Comparison of ENCODE assay signal across 12 mouse cellular contexts in the genomic region with DNA sequence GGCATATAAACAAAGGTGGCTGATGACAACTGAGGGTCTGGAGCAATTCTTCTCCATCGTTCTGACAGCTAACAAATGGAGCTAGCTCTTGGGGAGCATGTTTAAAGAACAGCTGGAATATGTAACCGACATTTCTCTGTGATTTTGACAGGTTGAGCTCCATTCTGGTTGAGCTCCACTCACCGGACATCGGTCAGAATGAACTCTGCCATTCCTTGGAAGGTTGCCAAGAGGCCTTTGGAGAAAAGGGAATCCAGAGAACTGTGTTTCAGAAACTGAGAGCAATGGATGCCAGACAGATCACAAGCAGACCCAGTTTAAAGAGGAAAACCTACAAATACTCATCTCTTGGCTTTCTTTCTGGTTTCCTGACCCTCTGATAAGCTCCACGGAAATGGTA. TPM values are rescaled to one million over a fixed set of nuclear protein-coding genes. Genes with fewer than 3 reads are reported as not detected.
DNase-seq lines count a peak whose midpoint lies in the region; ATAC-seq and TF ChIP-seq lines count a peak whose summit lies in the region.
"Had no signal": no experiment of that assay in that cellular context is flagged by ENCODE, and none has a peak within 500 bp of the region (broad histone marks: within the 10 kb centered on the region; RNA-seq: fewer than 3 reads in every experiment).

No protein-coding gene starts in this region.

- TF ChIP-seq POLR2A in lung, adult 2 months (IDR thresholded peaks at IDR 0.05; ENCODE audit: borderline replicate concordance, extremely low read depth, low read depth, low read length): no peak

- TF ChIP-seq CTCF in lung, embryonic 14.5 days (IDR thresholded peaks at IDR 0.05; ENCODE audit: low read depth): no peak
- TF ChIP-seq CTCF in lung, adult 2 months (IDR thresholded peaks at IDR 0.05; ENCODE audit: insufficient read depth, low read length): no peak
- no peak for TF ChIP-seq CTCF in stomach, postnatal 0 days (IDR thresholded peaks at IDR 0.05; ENCODE audit: low read depth)

- H3K27ac ChIP-seq in lung, embryonic 14.5 days (ENCODE audit: low read depth): no peak overlapping the region
- H3K27ac ChIP-seq in stomach, postnatal 0 days (replicated peaks): no peak overlapping the region
- H3K27ac ChIP-seq: forebrain, embryonic 13.5 days; midbrain, embryonic 12.5 days had no signal

- no peak overlapping the region for H3K4me3 ChIP-seq in lung, embryonic 14.5 days (ENCODE audit: low read depth, low read length)
- no peak overlapping the region for H3K4me3 ChIP-seq in lung, adult 2 months (replicated peaks; ENCODE audit: extremely low read depth, low read depth, low read length)
- no peak overlapping the region for H3K4me3 ChIP-seq in stomach, postnatal 0 days (ENCODE audit: low read depth, low read length)
- H3K4me3 ChIP-seq: forebrain, embryonic 13.5 days; midbrain, embryonic 12.5 days had no signal

- WGBS in lung, embryonic 14.5 days: 32% methylated on average over 5 of the region's 5 CpGs
- 54% methylated on average over 5 of the region's 5 CpGs for WGBS in lung, adult 2 months
- WGBS in stomach, postnatal 0 days: 43% methylated on average over 5 of the region's 5 CpGs

- DNase-seq in adrenal gland, adult (ENCODE audit: inconsistent age in 2 of 2, low spot score in 1 of 2): peak; percentile 3 to 35
- DNase-seq in adrenal gland, adult 8-10 months: no peak
- DNase-seq in lung, embryonic 14.5 days: peak; percentile 85
- DNase-seq in lung, adult 2 months: no peak
- peak; percentile 45 to 56 for DNase-seq in kidney, adult 8-10 months
- peak; percentile 9 to 21 for DNase-seq in lung, postnatal 4 days
- DNase-seq in stomach, postnatal 0 days (ENCODE audit: low spot score): no peak
- DNase-seq in frontal cortex, postnatal 14 days (ENCODE audit: low spot score in 2 of 2): no peak
- DNase-seq: thymus, postnatal 36 days had no signal

- no peaks in the 10 kb centered on the region for H3K4me1 ChIP-seq in lung, embryonic 14.5 days (ENCODE audit: insufficient read depth)
- no peaks in the 10 kb centered on the region for H3K4me1 ChIP-seq in lung, adult 2 months (ENCODE audit: control insufficient read depth, insufficient read depth, low read length)
- no peaks in the 10 kb centered on the region for H3K4me1 ChIP-seq in stomach, postnatal 0 days (replicated peaks; ENCODE audit: control insufficient read depth, insufficient read depth)
- H3K4me1 ChIP-seq: forebrain, embryonic 13.5 days; midbrain, embryonic 12.5 days had no signal

- no peaks in the 10 kb centered on the region for H3K27me3 ChIP-seq in lung, embryonic 14.5 days (ENCODE audit: insufficient read depth, low read length)
- H3K27me3 ChIP-seq in stomach, postnatal 0 days (ENCODE audit: control insufficient read depth, insufficient read depth, low read length): no peaks in the 10 kb centered on the region

- no peak overlapping the region for H3K4me2 ChIP-seq in lung, embryonic 14.5 days
- no peak overlapping the region for H3K4me2 ChIP-seq in stomach, postnatal 0 days (replicated peaks; ENCODE audit: low read depth)
- H3K4me2 ChIP-seq: forebrain, embryonic 13.5 days; midbrain, embryonic 12.5 days had no signal

- H3K9ac ChIP-seq in lung, embryonic 14.5 days: no peak overlapping the region
- no peak overlapping the region for H3K9ac ChIP-seq in stomach, postnatal 0 days (ENCODE audit: low read length)
- H3K9ac ChIP-seq: forebrain, embryonic 13.5 days; midbrain, embryonic 12.5 days had no signal

- ATAC-seq in lung, embryonic 14.5 days (ENCODE audit: insufficient read depth): peak; percentile 49; the same call in 1 of the 2 replicates
- ATAC-seq in stomach, postnatal 0 days (ENCODE audit: low FRiP score, low TSS enrichment): no peak
- ATAC-seq: forebrain, embryonic 13.5 days had no signal

- no peaks in the 10 kb centered on the region for H3K36me3 ChIP-seq in lung, embryonic 14.5 days (ENCODE audit: insufficient read depth)
- no peaks in the 10 kb centered on the region for H3K36me3 ChIP-seq in stomach, postnatal 0 days (ENCODE audit: control insufficient read depth, insufficient read depth, low read length)
- H3K36me3 ChIP-seq: G1E; midbrain, embryonic 12.5 days had no signal

- H3K9me3 ChIP-seq in lung, embryonic 14.5 days (ENCODE audit: low read depth, low read length): no peaks in the 10 kb centered on the region
- H3K9me3 ChIP-seq in stomach, postnatal 0 days (ENCODE audit: control insufficient read depth, low read length): no peaks in the 10 kb centered on the region
- H3K9me3 ChIP-seq: forebrain, embryonic 13.5 days; G1E; midbrain, embryonic 12.5 days had no signal

- TF ChIP-seq EP300 in stomach, postnatal 0 days (optimal IDR thresholded peaks at IDR 0.05): no peak

RNA-seq across cellular contexts. Expression of gene Nhs, which starts 46.3 kb away (rescaled TPM):
- 1 to 10 TPM; 1.1 to 1.7 (median 1.5) TPM for total RNA-seq in adrenal gland, adult 8-10 months (2022)
- 2.2 TPM in 2 replicates for polyA plus RNA-seq in lung, embryonic 14.5 days (2014; fragmentation: Nextera tagmentation; extraction: Ambion mirVana)
- 0.33 and 0.35 TPM in 2 replicates for polyA plus RNA-seq in lung, adult 2 months (2012; rRNA removed)
- polyA plus RNA-seq in stomach, postnatal 0 days (2015; fragmentation: Nextera tagmentation; extraction: Ambion mirVana): 0.52 and 0.57 TPM in 2 replicates
- polyA plus RNA-seq: G1E had no signal

Comparison
In these comparisons a context has a peak if more than half of its experiments do, and no peak if none do; other contexts are left out.
1. DNase-seq: peak in adrenal gland, adult (2 of 2), lung, embryonic 14.5 days (single experiment), kidney, adult 8-10 months (2 of 2) and lung, postnatal 4 days (2 of 2); none in adrenal gland, adult 8-10 months (single experiment), lung, adult 2 months (single experiment), stomach, postnatal 0 days (single experiment) and frontal cortex, postnatal 14 days (0 of 2).